Mouse (Mus musculus) liver (tissue): ENCODE data around the gene Olfr10.

ENCODE experiments used
- DNase-seq: peaks from one replicate; pipeline ENCODE4 v3.0.0-alpha.2; 2020; ENCODE audit warnings: mixed read lengths

Gene Olfr10

GRCm38 (mm10) chr11:49329686-49330085 lies 25.1 kb downstream of the Olfr10 start:
- DNase-seq = no peak

- no peak for DNase-seq
These were observed 30.3 kb downstream of the Olfr10 start, which contains the start of gene Olfr1390 for GRCm38 (mm10) chr11:49334888-49335287. Olfr1390 (plus strand) TSS chr11:49335188.

- no peak for DNase-seq
These were observed 32.8 kb downstream of the Olfr10 start for GRCm38 (mm10) chr11:49337150-49337832.
